Mouse (Mus musculus) testis, adult 2 months (tissue): ENCODE data around the gene Cpne5. TPM values are rescaled to one million over a fixed set of nuclear protein-coding genes. Genes with fewer than 3 reads are reported as not detected.
A peak's percentile ranks its signal among the peaks of the same experiment; 100 is the strongest.

ENCODE experiments used
- H3K27ac ChIP-seq: fragments of 200-500 bp; 2 replicates; pipeline ENCODE4 v1.5.1; 2012; ENCODE audit warnings: low read depth, low read length; ENCODE audit not compliant: control insufficient read depth, insufficient read depth
- H3K27me3 ChIP-seq: fragments of 200-500 bp; 2 replicates; pipeline ENCODE4 v1.6.1; 2012; ENCODE audit warnings: mild to moderate bottlenecking, low read length, moderate library complexity; ENCODE audit not compliant: control insufficient read depth, insufficient read depth
- H3K36me3 ChIP-seq: fragments of 200-500 bp; 2 replicates; pipeline ENCODE4 v1.6.1; 2012; ENCODE audit warnings: mild to moderate bottlenecking, low read length; ENCODE audit not compliant: control insufficient read depth, insufficient read depth
- H3K4me1 ChIP-seq: fragments of 200-500 bp; 2 replicates; pipeline ENCODE4 v1.6.1; 2012; ENCODE audit warnings: low read length; ENCODE audit not compliant: control insufficient read depth, insufficient read depth
- H3K4me3 ChIP-seq: fragments of 200-500 bp; 2 replicates; pipeline ENCODE4 v1.5.1; 2012; ENCODE audit warnings: low read depth, mild to moderate bottlenecking, low read length, moderate library complexity, mixed read lengths; ENCODE audit not compliant: control insufficient read depth
- CTCF ChIP-seq: fragments of 200-500 bp; IDR thresholded peaks from 2 replicates; pipeline ENCODE4 v1.5.1; 2012; ENCODE audit warnings: low read depth, mild to moderate bottlenecking, inconsistent platforms, low read length, moderate library complexity; ENCODE audit not compliant: control insufficient read depth, insufficient read depth, insufficient replicate concordance
- POLR2A ChIP-seq: fragments of 200-500 bp; IDR thresholded peaks from 2 replicates; pipeline ENCODE4 v1.6.1; 2012; ENCODE audit warnings: low read depth, mild to moderate bottlenecking, inconsistent platforms, low read length, moderate library complexity; ENCODE audit not compliant: control insufficient read depth
- polyA plus RNA-seq: library from polyadenylated mRNA; depleted of rRNA; stranded (reverse); fragments of >200 nt; gene quantifications from 2 replicates; pipeline ENCODE4 v1.2.3, GENCODE M21; 2012; rRNA removed

Cpne5 gene
- polyA plus RNA-seq = 49.1 and 62.1 TPM in 2 replicates

- Histone ChIP-seq H3K36me3 (no peaks in the 10 kb centered on the region), H3K4me1 (peaks cover 18% of the 10 kb centered on the region), H3K27me3 (no peaks in the 10 kb centered on the region), H3K4me3 (peak within 1 kb of the TSS; percentile 66), H3K27ac (no peak within 1 kb of the TSS)
- TF ChIP-seq CTCF = no peak
- TF ChIP-seq POLR2A = no peak
These were observed at the start of gene Cpne5 for GRCm38 (mm10) chr17:29237772-29238420. TSS of gene Cpne5 (minus strand) at chr17:29238167.

- Histone ChIP-seq H3K4me1 (no peaks in the 10 kb centered on the region), H3K27ac (no peak overlapping the region), H3K36me3 (no peaks in the 10 kb centered on the region), H3K4me3 (no peak overlapping the region), H3K27me3 (no peaks in the 10 kb centered on the region)
- TF ChIP-seq CTCF (no peak), POLR2A (no peak)
These were observed 44.4 kb upstream of the Cpne5 start for GRCm38 (mm10) chr17:29282216-29282952.

- Histone ChIP-seq H3K4me3 (no peak overlapping the region), H3K4me1 (no peaks in the 10 kb centered on the region; the same call in 1 of the 2 replicates), H3K36me3 (no peaks in the 10 kb centered on the region), H3K27me3 (no peaks in the 10 kb centered on the region), H3K27ac (no peak overlapping the region)
- TF ChIP-seq CTCF (no peak), POLR2A (no peak)
These were observed 43.6 kb upstream of the Cpne5 start for GRCm38 (mm10) chr17:29281541-29281940.

GRCm38 (mm10) chr17:29280422-29280821, 42.5 kb upstream of the Cpne5 start:
- Histone ChIP-seq H3K36me3 (no peaks in the 10 kb centered on the region), H3K27me3 (no peaks in the 10 kb centered on the region), H3K4me1 (no peaks in the 10 kb centered on the region; the same call in 1 of the 2 replicates), H3K4me3 (no peak overlapping the region), H3K27ac (no peak overlapping the region)
- TF ChIP-seq CTCF (no peak), POLR2A (no peak)

- no peaks in the 10 kb centered on the region for H3K36me3 ChIP-seq
- no peak overlapping the region for H3K4me3 ChIP-seq
- no peak overlapping the region for H3K27ac ChIP-seq
- H3K27me3 ChIP-seq = no peaks in the 10 kb centered on the region
- TF ChIP-seq CTCF (no peak), POLR2A (no peak)
- peaks cover 3% of the 10 kb centered on the region for H3K4me1 ChIP-seq
These were observed 35.9 kb upstream of the Cpne5 start for GRCm38 (mm10) chr17:29273889-29274288.

GRCm38 (mm10) chr17:29273156-29273555, 35.2 kb upstream of the Cpne5 start:
- H3K4me3 ChIP-seq = no peak overlapping the region
- no peaks in the 10 kb centered on the region for H3K27me3 ChIP-seq
- H3K4me1 ChIP-seq = peaks cover 3% of the 10 kb centered on the region
- H3K27ac ChIP-seq = no peak overlapping the region
- H3K36me3 ChIP-seq = no peaks in the 10 kb centered on the region
- no peak for TF ChIP-seq POLR2A

- H3K27me3 ChIP-seq = no peaks in the 10 kb centered on the region
- no peak overlapping the region for H3K27ac ChIP-seq
- H3K4me3 ChIP-seq = no peak overlapping the region
- H3K4me1 ChIP-seq = peaks cover 4% of the 10 kb centered on the region
- TF ChIP-seq CTCF (no peak), POLR2A (no peak)
- no peaks in the 10 kb centered on the region for H3K36me3 ChIP-seq
These were observed 32.3 kb upstream of the Cpne5 start for GRCm38 (mm10) chr17:29270148-29270698.
